Mouse (Mus musculus) left cerebral cortex, postnatal 4 days (tissue): Measurements from ENCODE around the gene Stra6l. TPM values are rescaled to one million over a fixed set of nuclear protein-coding genes. Genes with fewer than 3 reads are reported as not detected.

Source experiments
- DNase-seq: peaks from one replicate; pipeline ENCODE4 v3.0.0-alpha.2; 2022
- intact Hi-C: fragments of 180-260 bp; cut with DNase I; formaldehyde crosslinking; loops from one replicate; pipeline ENCODE4 v1.15.1; 2025
- total RNA-seq, 2 experiments: library from RNA; stranded (reverse); gene quantifications; 2 replicates each; pipeline ENCODE4 v1.2.3; 2021

The Stra6l gene
- total RNA-seq, 2 experiments from 2014 or later = 0.16 to 0.20 TPM

- intact Hi-C loops = no loop called here
- DNase-seq = no peak
Measured at GRCm38 (mm10) chr4:45909924-45910323, 61.5 kb downstream of the Stra6l start.

GRCm38 (mm10) chr4:45911256-45911655, 62.8 kb downstream of the Stra6l start:
- intact Hi-C loops = no loop called here
- DNase-seq = no peak

- intact Hi-C loops = no loop called here
- no peak for DNase-seq
Measured at GRCm38 (mm10) chr4:45911876-45912275, 63.4 kb downstream of the Stra6l start.

- intact Hi-C loops = no loop called here
- DNase-seq = no peak
Measured at GRCm38 (mm10) chr4:45917091-45917490, 68.6 kb downstream of the Stra6l start.

- intact Hi-C loops = no loop called here
- DNase-seq = no peak
Measured at GRCm38 (mm10) chr4:45921663-45922435, 73.4 kb downstream of the Stra6l start.

- no peak for DNase-seq
- intact Hi-C loops = no loop called here
Measured at GRCm38 (mm10) chr4:45924011-45924410, 75.5 kb downstream of the Stra6l start.

- no peak for DNase-seq
- intact Hi-C loops = no loop called here
Measured at GRCm38 (mm10) chr4:45928561-45928960, 80.1 kb downstream of the Stra6l start.

Other genes starting within 250 kb of the Stra6l start
- gene Aldh1b1, start 49.6 kb upstream of the Stra6l start, total RNA-seq = 10 to 100 TPM; 27.9 to 28.0 TPM
- 10 to 100 TPM; 35.5 to 36.2 TPM for gene Igfbpl1, start 21.7 kb upstream of the Stra6l start, total RNA-seq
- gene Ccdc180, start 41.6 kb downstream of the Stra6l start, total RNA-seq = under 1 TPM; 0.28 to 0.79 TPM
- 10 to 100 TPM; 26.1 to 29.2 TPM for gene Tdrd7, start 116.7 kb downstream of the Stra6l start, total RNA-seq
- gene Tmod1, start 190.3 kb downstream of the Stra6l start, total RNA-seq = 1 to 10 TPM; 2.4 to 3.4 TPM